Mouse (Mus musculus) C2C12 (cell line): Measurements from ENCODE around the gene Trcg1. TPM values are rescaled to one million over a fixed set of nuclear protein-coding genes. Genes with fewer than 3 reads are reported as not detected.

Experiments
- H3K27me3 ChIP-seq: one replicate; pipeline ENCODE4 v1.6.1; 2011; ENCODE audit not compliant: control insufficient read depth, insufficient read depth, insufficient read length
- H3K36me3 ChIP-seq: one replicate; pipeline ENCODE4 v1.6.1; 2011; ENCODE audit not compliant: control insufficient read depth, insufficient read depth
- H3K4me3 ChIP-seq: one replicate; pipeline ENCODE4 v1.5.1; 2011; ENCODE audit warnings: mild to moderate bottlenecking, control low read depth; ENCODE audit not compliant: poor library complexity, insufficient read depth, severe bottlenecking
- H3K79me2 ChIP-seq: one replicate; pipeline ENCODE4 v1.6.1; 2011; ENCODE audit not compliant: control insufficient read depth, insufficient read depth
- H3K79me3 ChIP-seq: one replicate; pipeline ENCODE4 v1.6.1; 2011; ENCODE audit warnings: low read depth, control low read depth
- H3ac ChIP-seq: one replicate; pipeline ENCODE3; 2011; ENCODE audit warnings: low read depth; ENCODE audit not compliant: control insufficient read depth, insufficient read length
- CEBPB ChIP-seq: IDR thresholded peaks from one replicate; pipeline ENCODE4 v1.6.1; 2011; ENCODE audit warnings: low read depth, mild to moderate bottlenecking, control low read depth, moderate library complexity
- CTCF ChIP-seq: IDR thresholded peaks from one replicate; pipeline ENCODE4 v1.5.1; 2011; ENCODE audit not compliant: control insufficient read depth, insufficient read depth, insufficient read length
- FOSL1 ChIP-seq: IDR thresholded peaks from one replicate; pipeline ENCODE4 v1.8.0; 2011; ENCODE audit warnings: mild to moderate bottlenecking, low read length; ENCODE audit not compliant: poor library complexity, insufficient read depth, severe bottlenecking
- MAX ChIP-seq: IDR thresholded peaks from one replicate; pipeline ENCODE4 v1.6.1; 2011; ENCODE audit warnings: mild to moderate bottlenecking, control low read depth
- MYOD1 ChIP-seq: IDR thresholded peaks from one replicate; pipeline ENCODE4 v1.6.1; 2011; ENCODE audit warnings: low read depth; ENCODE audit not compliant: control insufficient read depth, insufficient read length
- MYOG ChIP-seq: IDR thresholded peaks from one replicate; pipeline ENCODE4 v1.6.1; 2011; ENCODE audit not compliant: control insufficient read depth, insufficient read length; ENCODE audit errors: extremely low read depth
- USF1 ChIP-seq: IDR thresholded peaks from one replicate; pipeline ENCODE4 v1.6.1; 2011; ENCODE audit warnings: low read depth, mild to moderate bottlenecking, control low read depth, moderate library complexity
- polyA plus RNA-seq: library from polyadenylated mRNA; unstranded; fragments of >200 nt; fragmentation: generic; extraction: Trizol; gene quantifications from one replicate; pipeline ENCODE4 v1.2.1, GENCODE M21; 2012; ENCODE audit warnings: missing spikeins

Trcg1 gene
- polyA plus RNA-seq, 1 experiment, result not detected

- TF ChIP-seq CTCF, result no peak
- no peak for TF ChIP-seq FOSL1
- TF ChIP-seq USF1, result no peak
- no peak for TF ChIP-seq MYOD1
- TF ChIP-seq MAX, result no peak
- no peak for TF ChIP-seq CEBPB
- no peak for TF ChIP-seq MYOG
- Histone ChIP-seq H3K27me3 (no peaks in the 10 kb centered on the region), H3ac (no peak overlapping the region), H3K79me2 (no peaks in the 10 kb centered on the region), H3K36me3 (peaks cover under 1% of the 10 kb centered on the region), H3K4me3 (no peak overlapping the region), H3K79me3 (no peaks in the 10 kb centered on the region)
Measured at GRCm38 (mm10) chr9:57247201-57247671, 10.9 kb downstream of the Trcg1 start.

- Histone ChIP-seq H3K79me2 (peaks cover 5% of the 10 kb centered on the region), H3ac (no peak overlapping the region), H3K36me3 (peaks cover 11% of the 10 kb centered on the region), H3K27me3 (no peaks in the 10 kb centered on the region), H3K4me3 (no peak overlapping the region), H3K79me3 (no peaks in the 10 kb centered on the region)
- TF ChIP-seq MAX (no peak), MYOD1 (no peak), MYOG (no peak), CEBPB (no peak), CTCF (no peak), USF1 (no peak), FOSL1 (no peak)
Measured at GRCm38 (mm10) chr9:57248030-57248942, 11.9 kb downstream of the Trcg1 start.

DNA sequence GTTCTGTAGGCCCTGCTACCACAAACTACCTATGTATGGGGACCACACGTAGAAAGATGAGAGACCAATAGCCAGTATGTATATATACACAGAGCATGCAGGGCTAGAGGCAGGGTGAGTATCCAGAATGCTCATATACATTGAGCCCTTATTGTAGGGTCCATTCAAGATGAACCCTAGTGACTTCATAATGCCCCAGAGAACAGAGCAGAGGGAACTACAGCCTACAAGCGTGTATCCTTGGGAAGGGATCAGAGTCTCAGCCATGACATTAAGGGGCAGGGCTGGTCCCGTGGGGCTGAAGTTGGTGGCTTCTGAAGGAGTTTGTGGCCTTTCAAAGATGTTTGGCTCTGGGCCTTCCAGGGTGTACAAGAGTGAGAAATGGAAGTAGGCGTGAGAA is 13.7 kb downstream of the Trcg1 start:
- Histone ChIP-seq H3ac (no peak overlapping the region), H3K27me3 (no peaks in the 10 kb centered on the region), H3K4me3 (no peak overlapping the region), H3K79me3 (peaks cover 5% of the 10 kb centered on the region), H3K36me3 (peaks cover 27% of the 10 kb centered on the region), H3K79me2 (peaks cover 23% of the 10 kb centered on the region)
- TF ChIP-seq MAX (no peak), USF1 (no peak), CEBPB (no peak), MYOD1 (no peak), MYOG (no peak), FOSL1 (no peak), CTCF (no peak)

GRCm38 (mm10) chr9:57251139-57251538 is 14.8 kb downstream of the Trcg1 start:
- Histone ChIP-seq H3K4me3 (no peak overlapping the region), H3K79me2 (peaks cover 34% of the 10 kb centered on the region), H3K36me3 (peaks cover 37% of the 10 kb centered on the region), H3K27me3 (no peaks in the 10 kb centered on the region), H3K79me3 (peaks cover 12% of the 10 kb centered on the region), H3ac (no peak overlapping the region)
- TF ChIP-seq FOSL1, result no peak
- no peak for TF ChIP-seq CTCF
- TF ChIP-seq CEBPB, result no peak
- TF ChIP-seq MAX, result no peak
- no peak for TF ChIP-seq USF1
- no peak for TF ChIP-seq MYOG
- no peak for TF ChIP-seq MYOD1

DNA sequence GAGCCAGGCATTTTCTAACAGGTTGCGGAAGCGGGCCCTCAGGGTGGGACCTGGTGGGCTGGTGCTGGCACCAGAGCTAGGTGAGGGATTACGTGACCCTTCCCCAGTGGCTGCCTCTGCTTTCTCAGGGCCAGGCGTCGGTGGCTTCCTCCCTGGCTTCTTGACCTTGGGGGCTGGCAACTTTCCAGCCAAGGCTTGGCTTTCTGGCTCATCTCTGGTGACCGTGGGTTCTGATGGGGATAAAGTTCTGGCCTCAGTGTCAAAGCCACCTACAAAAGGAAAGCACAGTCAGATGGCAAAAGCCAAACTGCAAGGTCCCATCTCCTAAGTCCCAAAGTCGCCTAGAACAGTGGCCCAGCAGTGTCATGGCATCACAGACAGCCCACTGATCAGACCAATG is 17.7 kb downstream of the Trcg1 start:
- no peak for TF ChIP-seq MYOG
- TF ChIP-seq MAX, result no peak
- no peak for TF ChIP-seq MYOD1
- no peak for TF ChIP-seq CTCF
- TF ChIP-seq USF1, result no peak
- TF ChIP-seq CEBPB, result no peak
- TF ChIP-seq FOSL1, result no peak
- no peak overlapping the region for H3ac ChIP-seq
- H3K4me3 ChIP-seq, result no peak overlapping the region
- peaks cover 63% of the 10 kb centered on the region for H3K79me2 ChIP-seq
- peaks cover 40% of the 10 kb centered on the region for H3K79me3 ChIP-seq
- H3K36me3 ChIP-seq, result peaks cover 66% of the 10 kb centered on the region
- H3K27me3 ChIP-seq, result no peaks in the 10 kb centered on the region
